13 mouse cellular contexts compared by ENCODE assay signal in genomic region chr7:126276297-126276696, GRCm38 (mm10). TPM values are rescaled to one million over a fixed set of nuclear protein-coding genes. Genes with fewer than 3 reads are reported as not detected.
DNase-seq lines count a peak whose midpoint lies in the region; ATAC-seq and TF ChIP-seq lines count a peak whose summit lies in the region.
"Had no signal": no experiment of that assay in that cellular context is flagged by ENCODE, and none has a peak within 500 bp of the region (broad histone marks: within the 10 kb centered on the region; RNA-seq: fewer than 3 reads in every experiment).

No protein-coding gene starts in this region.

- no peaks in the 10 kb centered on the region for H3K27me3 ChIP-seq in spleen, adult 2 months (ENCODE audit: control insufficient read depth, insufficient read depth, low read length)
- no peaks in the 10 kb centered on the region for H3K27me3 ChIP-seq in forebrain, embryonic 16.5 days (replicated peaks; ENCODE audit: control insufficient read depth, insufficient read depth, low read length)
- peaks cover under 1% of the 10 kb centered on the region; the same call in 1 of the 2 replicates for H3K27me3 ChIP-seq in midbrain, embryonic 12.5 days
- H3K27me3 ChIP-seq: heart, embryonic 15.5 days; intestine, embryonic 15.5 days had no signal

- no peak for TF ChIP-seq POLR2A in spleen, adult 2 months (IDR thresholded peaks at IDR 0.05; ENCODE audit: low read depth, low read length)

- H3K9me3 ChIP-seq in forebrain, embryonic 16.5 days (ENCODE audit: control insufficient read depth, low read length): no peaks in the 10 kb centered on the region
- H3K9me3 ChIP-seq in midbrain, embryonic 12.5 days: no peaks in the 10 kb centered on the region
- H3K9me3 ChIP-seq: heart, embryonic 15.5 days; intestine, embryonic 15.5 days; liver, embryonic 13.5 days had no signal

- TF ChIP-seq CTCF in spleen, adult 2 months (IDR thresholded peaks at IDR 0.05; ENCODE audit: extremely low read depth, insufficient read depth, insufficient read length, insufficient replicate concordance): no peak

- ATAC-seq in forebrain, embryonic 16.5 days: no peak
- ATAC-seq in midbrain, embryonic 12.5 days (ENCODE audit: low FRiP score, low read depth): no peak
- no peak for ATAC-seq in activated CD4-positive, CD25-positive, alpha-beta regulatory T cell, adult 4 months
- ATAC-seq: intestine, embryonic 15.5 days had no signal

- peaks cover 19% of the 10 kb centered on the region for H3K36me3 ChIP-seq in spleen, adult 2 months (ENCODE audit: control insufficient read depth, insufficient read depth, low read length)
- no peaks in the 10 kb centered on the region for H3K36me3 ChIP-seq in forebrain, embryonic 16.5 days (ENCODE audit: control insufficient read depth, insufficient read depth)
- peaks cover 64% of the 10 kb centered on the region for H3K36me3 ChIP-seq in midbrain, embryonic 12.5 days
- H3K36me3 ChIP-seq: heart, embryonic 15.5 days; intestine, embryonic 15.5 days; liver, embryonic 13.5 days had no signal

- peak overlapping the region; percentile 98 for H3K4me2 ChIP-seq in forebrain, embryonic 16.5 days (ENCODE audit: low read length)
- H3K4me2 ChIP-seq in midbrain, embryonic 12.5 days (replicated peaks): peak overlapping the region; percentile 87
- H3K4me2 ChIP-seq: heart, embryonic 15.5 days; intestine, embryonic 15.5 days; liver, embryonic 13.5 days had no signal

- peaks cover 48% of the 10 kb centered on the region; the same call in 1 of the 2 replicates for H3K4me1 ChIP-seq in spleen, adult 2 months (ENCODE audit: control insufficient read depth, insufficient read depth, insufficient read length)
- peaks cover 65% of the 10 kb centered on the region for H3K4me1 ChIP-seq in forebrain, embryonic 16.5 days (replicated peaks; ENCODE audit: control insufficient read depth, insufficient read depth, low read length)
- H3K4me1 ChIP-seq in midbrain, embryonic 12.5 days: peaks cover 72% of the 10 kb centered on the region

- no peak for DNase-seq in spleen, adult 2 months (ENCODE audit: low read depth in 1 of 2, low spot score in 2 of 2)
- no peak for DNase-seq in spleen, postnatal 14 days (ENCODE audit: low spot score in 2 of 2)
- DNase-seq in natural killer cell, adult 2 months (ENCODE audit: low spot score in 2 of 2): no peak
- no peak for DNase-seq in gastrocnemius, adult 18-20 months (ENCODE audit: low spot score)
- DNase-seq: gastrocnemius, postnatal 25 days; liver, embryonic 13.5 days; spleen, adult 18-20 months had no signal

- H3K4me3 ChIP-seq in spleen, adult 2 months (ENCODE audit: extremely low read depth, insufficient read depth, insufficient read length): no peak overlapping the region
- peak overlapping the region; percentile 67 for H3K4me3 ChIP-seq in forebrain, embryonic 16.5 days (replicated peaks; ENCODE audit: low read length)
- H3K4me3 ChIP-seq in midbrain, embryonic 12.5 days: peak overlapping the region; percentile 99
- H3K4me3 ChIP-seq: erythroblast, embryonic 14.5 days; heart, embryonic 15.5 days; intestine, embryonic 15.5 days; liver, embryonic 13.5 days had no signal

- H3K9ac ChIP-seq in forebrain, embryonic 16.5 days (replicated peaks; ENCODE audit: low read depth, low read length): peak overlapping the region; percentile 100
- peak overlapping the region; percentile 100 for H3K9ac ChIP-seq in midbrain, embryonic 12.5 days (replicated peaks)
- H3K9ac ChIP-seq: heart, embryonic 15.5 days; intestine, embryonic 15.5 days; liver, embryonic 13.5 days had no signal

- 40% methylated on average over 6 of the region's 6 CpGs for WGBS in spleen, adult 2 months
- WGBS in forebrain, embryonic 16.5 days: 41% methylated on average over 6 of the region's 6 CpGs
- 50% methylated on average over 6 of the region's 6 CpGs for WGBS in midbrain, embryonic 12.5 days

- H3K27ac ChIP-seq in spleen, adult 2 months (ENCODE audit: insufficient read depth, low read length): peak overlapping the region; percentile 96
- H3K27ac ChIP-seq in forebrain, embryonic 16.5 days (ENCODE audit: low read length): no peak overlapping the region
- H3K27ac ChIP-seq in midbrain, embryonic 12.5 days (replicated peaks): no peak overlapping the region
- H3K27ac ChIP-seq: heart, embryonic 15.5 days; intestine, embryonic 15.5 days; liver, embryonic 13.5 days had no signal

RNA-seq across cellular contexts. Expression of gene Sbk1, which starts 3.9 kb away (rescaled TPM):
- polyA plus RNA-seq in spleen, adult 2 months (2012; rRNA removed): 73.4 and 99.1 TPM in 2 replicates
- polyA plus RNA-seq in forebrain, embryonic 16.5 days (2015; fragmentation: Nextera tagmentation; extraction: Ambion mirVana): 295 and 323 TPM in 2 replicates
- polyA plus RNA-seq in midbrain, embryonic 12.5 days (2016; fragmentation: Nextera tagmentation; extraction: Ambion mirVana): 276 and 311 TPM in 2 replicates
- total RNA-seq in gastrocnemius, adult 18-20 months (2021): 10 to 100 TPM; 18.7 to 18.8 TPM
- polyA plus RNA-seq in activated CD4-positive, CD25-positive, alpha-beta regulatory T cell, adult 4 months (2017; shearing (Covaris generic)): 1 to 10 TPM; 4.1 to 5.6 TPM

Comparison
In these comparisons a context has a peak if more than half of its experiments do, and no peak if none do; other contexts are left out.
1. RNA of gene Sbk1, which starts 3.9 kb away (polyA plus RNA-seq): 295 to 323 TPM in forebrain, embryonic 16.5 days, 276 to 311 TPM in midbrain, embryonic 12.5 days and 73.4 to 99.1 TPM in spleen, adult 2 months; 4.1 to 5.6 TPM in activated CD4-positive, CD25-positive, alpha-beta regulatory T cell, adult 4 months; every median in the first group is over 10 times any median in the second.